8 mouse cellular contexts compared by ENCODE assay signal in genomic region chr15:97812126-97812525, GRCm38 (mm10). TPM values are rescaled to one million over a fixed set of nuclear protein-coding genes. Genes with fewer than 3 reads are reported as not detected.
DNase-seq lines count a peak whose midpoint lies in the region; ATAC-seq and TF ChIP-seq lines count a peak whose summit lies in the region.

No protein-coding gene starts in this region.

- H3K4me3 ChIP-seq in forebrain, postnatal 0 days (ENCODE audit: low read depth, low read length): no peak overlapping the region
- no peak overlapping the region for H3K4me3 ChIP-seq in myocyte

- ATAC-seq in forebrain, postnatal 0 days: peak; percentile 87

- H3K36me3 ChIP-seq in forebrain, postnatal 0 days (ENCODE audit: insufficient read depth): peaks cover 34% of the 10 kb centered on the region
- peaks cover 2% of the 10 kb centered on the region for H3K36me3 ChIP-seq in myocyte (ENCODE audit: control insufficient read depth, insufficient read depth)

- 43% methylated on average over 6 of the region's 6 CpGs for WGBS in forebrain, postnatal 0 days

- H3K9me3 ChIP-seq in forebrain, postnatal 0 days (ENCODE audit: low read length): no peaks in the 10 kb centered on the region

- no peak overlapping the region for H3K9ac ChIP-seq in forebrain, postnatal 0 days

- no peak overlapping the region for H3ac ChIP-seq in myocyte (ENCODE audit: control insufficient read depth, insufficient read length)

- H3K4me1 ChIP-seq in forebrain, postnatal 0 days (ENCODE audit: insufficient read depth): peaks cover 8% of the 10 kb centered on the region

- peaks cover 9% of the 10 kb centered on the region for H3K79me2 ChIP-seq in myocyte (ENCODE audit: control insufficient read depth, insufficient read depth)

- peak; percentile 80 for DNase-seq in 3T3-L1 (ENCODE audit: low read depth, low spot score)
- peak; percentile 79 for DNase-seq in brain, embryonic 14.5 days (ENCODE audit: low read depth)
- DNase-seq in forebrain, postnatal 0 days: peak; percentile 76
- DNase-seq in heart, postnatal 25 days (ENCODE audit: low spot score): peak; percentile 72
- DNase-seq in layer of hippocampus, postnatal 36 days: peak; percentile 75 to 83
- DNase-seq in natural killer cell, adult 2 months (ENCODE audit: low spot score in 2 of 2): no peak
- no peak for DNase-seq in retina, postnatal 1 day

- TF ChIP-seq POLR2A in brain, embryonic 14.5 days (IDR thresholded peaks at IDR 0.05; ENCODE audit: borderline replicate concordance, extremely low read depth, insufficient read depth, insufficient read length, poor library complexity, severe bottlenecking): no peak
- peak; percentile 41 for TF ChIP-seq POLR2A in myocyte (IDR thresholded peaks at IDR 0.05; ENCODE audit: insufficient read length, low read depth)

- no peak overlapping the region for H3K4me2 ChIP-seq in forebrain, postnatal 0 days (ENCODE audit: low read depth)
- H3K4me2 ChIP-seq in myocyte (ENCODE audit: low read depth): peak overlapping the region; percentile 73

- peak overlapping the region; percentile 29 for H3K27ac ChIP-seq in forebrain, postnatal 0 days (ENCODE audit: low read depth, low read length)

- TF ChIP-seq CTCF in brain, embryonic 14.5 days (IDR thresholded peaks at IDR 0.05; ENCODE audit: borderline replicate concordance, extremely low read depth, insufficient read depth, insufficient read length): no peak
- TF ChIP-seq CTCF in forebrain, postnatal 0 days (IDR thresholded peaks at IDR 0.05; ENCODE audit: low read depth): no peak

- no peaks in the 10 kb centered on the region for H3K27me3 ChIP-seq in forebrain, postnatal 0 days (ENCODE audit: insufficient read depth, low read length)
- no peaks in the 10 kb centered on the region for H3K27me3 ChIP-seq in myocyte (ENCODE audit: control insufficient read depth, insufficient read depth, insufficient read length)

- intact Hi-C loops in heart, postnatal 25 days (cut with DNase I): loop anchor here (2.0 kb wide), 1 partner anchor 17 kb away; no protein-coding TSS in a partner anchor

TF ChIP-seq in myocyte, 11 proteins besides CTCF, POLR2A, EP300 and RAD21:
- peak; percentile 96 for TF ChIP-seq TCF3 (IDR thresholded peaks at IDR 0.05; ENCODE audit: insufficient read length, low read depth)
- TF ChIP-seq MYOD1 (IDR thresholded peaks at IDR 0.05; ENCODE audit: control insufficient read depth in 1 of 3, insufficient read length in 2 of 3, low read depth in 2 of 3): peak; percentile 19 to 97 (median 96)
- TF ChIP-seq SRF (IDR thresholded peaks at IDR 0.05; ENCODE audit: control insufficient read depth, insufficient read length, low read depth): peak; percentile 61
- TF ChIP-seq USF1 (IDR thresholded peaks at IDR 0.05; ENCODE audit: low read depth): no peak
- TF ChIP-seq POLR2AphosphoS2 (IDR thresholded peaks at IDR 0.05; ENCODE audit: insufficient read length, low read depth): no peak
- no peak for TF ChIP-seq REST (IDR thresholded peaks at IDR 0.05; ENCODE audit: insufficient read depth, insufficient read length)
- TF ChIP-seq E2F4 (IDR thresholded peaks at IDR 0.05; ENCODE audit: insufficient read depth): no peak
- TF ChIP-seq CEBPB (IDR thresholded peaks at IDR 0.05; ENCODE audit: insufficient read depth, poor library complexity, severe bottlenecking): no peak
- TF ChIP-seq TCF12 (IDR thresholded peaks at IDR 0.05; ENCODE audit: insufficient read depth, poor library complexity, severe bottlenecking): peak; percentile 95
- peak; percentile 95 to 99 (median 98) for TF ChIP-seq MYOG (IDR thresholded peaks at IDR 0.05; ENCODE audit: control insufficient read depth in 1 of 3, insufficient read depth in 1 of 3, insufficient read length in 2 of 3, low read depth in 2 of 3)
- no peak for TF ChIP-seq MAX (IDR thresholded peaks at IDR 0.05; ENCODE audit: low read depth)
TF ChIP-seq in myocyte: peak in this region for 5.

RNA-seq across cellular contexts. Expression of gene Hdac7, which starts 32.2 kb away (rescaled TPM):
- polyA plus RNA-seq in brain, embryonic 14.5 days (2012; rRNA removed): 78.2 and 82.1 TPM in 2 replicates
- total RNA-seq in forebrain, postnatal 0 days (2014; rRNA removed): 20.7 and 29.4 TPM in 2 replicates
- 16.2 and 21.6 TPM in 2 replicates for polyA plus RNA-seq in forebrain, postnatal 0 days (2015; fragmentation: Nextera tagmentation; extraction: Ambion mirVana)
- 10 to 100 TPM; 30.3 to 33.0 TPM for total RNA-seq in heart, postnatal 25 days (2021)
- total RNA-seq in layer of hippocampus, postnatal 36 days (2021): 10 to 100 TPM; 21.3 to 25.0 TPM
- polyA plus RNA-seq in myocyte (2012; fragmentation: generic; extraction: Trizol): 17.4 TPM

RNA-seq across cellular contexts. Expression of gene Slc48a1, which starts 33.8 kb away (rescaled TPM):
- polyA plus RNA-seq in brain, embryonic 14.5 days (2012; rRNA removed): 34.5 and 39.5 TPM in 2 replicates
- total RNA-seq in forebrain, postnatal 0 days (2014; rRNA removed): 40.2 and 56.4 TPM in 2 replicates
- polyA plus RNA-seq in forebrain, postnatal 0 days (2015; fragmentation: Nextera tagmentation; extraction: Ambion mirVana): 123 and 135 TPM in 2 replicates
- 10 to 100 TPM; 76.5 to 83.0 TPM for total RNA-seq in heart, postnatal 25 days (2021)
- total RNA-seq in layer of hippocampus, postnatal 36 days (2021): 100 to 1,000 TPM; 133 to 137 TPM
- 52.7 TPM for polyA plus RNA-seq in myocyte (2012; fragmentation: generic; extraction: Trizol)

RNA-seq across cellular contexts. Expression of gene Rapgef3, which starts 44.4 kb away (rescaled TPM):
- 19.7 and 20.4 TPM in 2 replicates for polyA plus RNA-seq in brain, embryonic 14.5 days (2012; rRNA removed)
- total RNA-seq in forebrain, postnatal 0 days (2014; rRNA removed): 16.6 and 22.0 TPM in 2 replicates
- 6.5 and 8.7 TPM in 2 replicates for polyA plus RNA-seq in forebrain, postnatal 0 days (2015; fragmentation: Nextera tagmentation; extraction: Ambion mirVana)
- total RNA-seq in heart, postnatal 25 days (2021): 10 to 100 TPM; 20.7 to 26.5 TPM
- 10 to 100 TPM; 41.0 to 59.9 TPM for total RNA-seq in layer of hippocampus, postnatal 36 days (2021)
- 1.2 TPM for polyA plus RNA-seq in myocyte (2012; fragmentation: generic; extraction: Trizol)

Comparison
In these comparisons a context has a peak if more than half of its experiments do, and no peak if none do; other contexts are left out.
1. DNase-seq: peak in 3T3-L1 (single experiment), brain, embryonic 14.5 days (single experiment), forebrain, postnatal 0 days (single experiment), heart, postnatal 25 days (single experiment) and layer of hippocampus, postnatal 36 days (2 of 2); none in natural killer cell, adult 2 months (0 of 2) and retina, postnatal 1 day (single experiment).